Mouse (Mus musculus) midbrain, postnatal 0 days (tissue): ENCODE data around the gene Il7r. TPM values are rescaled to one million over a fixed set of nuclear protein-coding genes. Genes with fewer than 3 reads are reported as not detected.

Source experiments
- ATAC-seq: fragments of 200-750 bp; cut with Nextera tagmentation; 2 replicates; pipeline ENCODE4 v1.8.0; 2017; ENCODE audit warnings: moderate number of reproducible peaks, mild to moderate bottlenecking, moderate TSS enrichment, moderate library complexity; ENCODE audit not compliant: low FRiP score
- DNase-seq: peaks from one replicate; pipeline ENCODE4 v3.0.0-alpha.2; 2015; ENCODE audit warnings: low spot score
- H3K27ac ChIP-seq: fragments of 300-500 bp; sonication (generic); 2 replicates; pipeline ENCODE4 v1.5.1; 2014; ENCODE audit warnings: low read depth, mild to moderate bottlenecking, low read length, mixed read lengths
- H3K27me3 ChIP-seq: fragments of 300-500 bp; sonication (generic); 2 replicates; pipeline ENCODE4 v1.6.1; 2014; ENCODE audit warnings: low read length, control low read depth, mixed read lengths; ENCODE audit not compliant: insufficient read depth
- H3K36me3 ChIP-seq: fragments of 300-500 bp; sonication (generic); 2 replicates; pipeline ENCODE4 v1.6.1; 2014; ENCODE audit warnings: low read length, control low read depth, mixed read lengths; ENCODE audit not compliant: insufficient read depth
- H3K4me1 ChIP-seq: fragments of 300-500 bp; sonication (generic); 2 replicates; pipeline ENCODE4 v1.6.1; 2014; ENCODE audit warnings: mild to moderate bottlenecking, control low read depth, antibody characterized with exemption, low read length, mixed read lengths; ENCODE audit not compliant: insufficient read depth
- H3K4me2 ChIP-seq: fragments of 300-500 bp; sonication (generic); 2 replicates; pipeline ENCODE4 v1.6.1; 2014; ENCODE audit warnings: low read depth, mild to moderate bottlenecking, low read length, mixed read lengths; ENCODE audit not compliant: poor library complexity, severe bottlenecking
- H3K4me3 ChIP-seq: fragments of 300-500 bp; sonication (generic); 2 replicates; pipeline ENCODE4 v1.5.1; 2014; ENCODE audit warnings: low read depth, mild to moderate bottlenecking, low read length, moderate library complexity
- H3K9ac ChIP-seq: fragments of 300-500 bp; sonication (generic); replicated peaks from 2 replicates; pipeline ENCODE4 v1.6.1; 2014; ENCODE audit warnings: mild to moderate bottlenecking, low read length, moderate library complexity, mixed read lengths; ENCODE audit not compliant: poor library complexity, severe bottlenecking
- H3K9me3 ChIP-seq: fragments of 300-500 bp; sonication (generic); 2 replicates; pipeline ENCODE4 v1.6.1; 2016; ENCODE audit warnings: low read length, control low read depth
- CTCF ChIP-seq: IDR thresholded peaks from 2 replicates; pipeline ENCODE4 v1.5.1; 2016; ENCODE audit warnings: antibody characterized with exemption, mild to moderate bottlenecking
- WGBS: fragments of 180-500 bp; shearing (Covaris S2); extraction: QIAGEN DNeasy Blood & Tissue Kit; methylation state at CpG from one replicate; pipeline ENCODE4 v1.1.7; 2014; 5-methylcytosine and 5-hydroxymethylcytosine counted together
- polyA plus RNA-seq: library from polyadenylated mRNA; unstranded; fragments of >200 nt; fragmentation: Nextera tagmentation; extraction: Ambion mirVana; gene quantifications from 2 replicates; pipeline ENCODE4 v1.2.1, GENCODE M21; 2015
- total RNA-seq: library from RNA; depleted of rRNA; stranded (reverse); fragments of >200 nt; gene quantifications from 2 replicates; pipeline ENCODE4 v1.2.3, GENCODE M21; 2014

Il7r gene
- total and polyA plus RNA-seq, 2 experiments from 2014 or later = 0.11 TPM; not detected in 1

- H3K27me3 ChIP-seq = no peaks in the 10 kb centered on the region
- no peaks in the 10 kb centered on the region for H3K9me3 ChIP-seq
- H3K4me1 ChIP-seq = no peaks in the 10 kb centered on the region
- no peak overlapping the region for H3K4me3 ChIP-seq
- DNase-seq (no peak), ATAC-seq (no peak)
- H3K4me2 ChIP-seq = no peak overlapping the region
- no peaks in the 10 kb centered on the region for H3K36me3 ChIP-seq
- TF ChIP-seq CTCF = no peak
- H3K9ac ChIP-seq = no peak overlapping the region
- H3K27ac ChIP-seq = no peak overlapping the region
- 90% methylated on average over 3 of the region's 3 CpGs for WGBS
Measured at GRCm38 (mm10) chr15:9523059-9523458, 6.9 kb downstream of the Il7r start.

- WGBS = 77% methylated on average over 3 of the region's 3 CpGs
- DNase-seq (no peak), ATAC-seq (no peak)
- Histone ChIP-seq H3K4me1 (no peaks in the 10 kb centered on the region), H3K27me3 (no peaks in the 10 kb centered on the region), H3K27ac (no peak overlapping the region), H3K36me3 (no peaks in the 10 kb centered on the region), H3K9ac (no peak overlapping the region), H3K4me3 (no peak overlapping the region), H3K4me2 (no peak overlapping the region), H3K9me3 (no peaks in the 10 kb centered on the region)
- no peak for TF ChIP-seq CTCF
Measured at GRCm38 (mm10) chr15:9492077-9492476, 37.9 kb downstream of the Il7r start.

GRCm38 (mm10) chr15:9489417-9490118 lies 40.4 kb downstream of the Il7r start:
- Histone ChIP-seq H3K4me2 (no peak overlapping the region), H3K27me3 (no peaks in the 10 kb centered on the region), H3K9ac (no peak overlapping the region), H3K9me3 (no peaks in the 10 kb centered on the region), H3K36me3 (no peaks in the 10 kb centered on the region), H3K27ac (no peak overlapping the region), H3K4me3 (no peak overlapping the region), H3K4me1 (no peaks in the 10 kb centered on the region)
- ATAC-seq (no peak), DNase-seq (no peak)
- WGBS = 92% methylated on average over 2 of the region's 2 CpGs
- no peak for TF ChIP-seq CTCF

GRCm38 (mm10) chr15:9473188-9473587 lies 56.8 kb downstream of the Il7r start:
- H3K9me3 ChIP-seq = no peaks in the 10 kb centered on the region
- H3K9ac ChIP-seq = no peak overlapping the region
- no peak for TF ChIP-seq CTCF
- no peak overlapping the region for H3K4me3 ChIP-seq
- 77% methylated on average over 1 of the region's 1 CpGs for WGBS
- no peak overlapping the region for H3K4me2 ChIP-seq
- H3K36me3 ChIP-seq = no peaks in the 10 kb centered on the region
- ATAC-seq (no peak), DNase-seq (no peak)
- no peaks in the 10 kb centered on the region for H3K27me3 ChIP-seq
- H3K4me1 ChIP-seq = no peaks in the 10 kb centered on the region
- no peak overlapping the region for H3K27ac ChIP-seq

- DNase-seq = no peak
- Histone ChIP-seq H3K9ac (no peak overlapping the region), H3K4me1 (no peaks in the 10 kb centered on the region), H3K9me3 (no peaks in the 10 kb centered on the region), H3K4me3 (no peak overlapping the region), H3K4me2 (no peak overlapping the region), H3K27ac (no peak overlapping the region), H3K36me3 (no peaks in the 10 kb centered on the region), H3K27me3 (no peaks in the 10 kb centered on the region)
- no peak for ATAC-seq
- TF ChIP-seq CTCF = no peak
- WGBS = 64% methylated on average over 3 of the region's 3 CpGs
Measured at GRCm38 (mm10) chr15:9472618-9473017, 57.4 kb downstream of the Il7r start.

GRCm38 (mm10) chr15:9472167-9472566 lies 57.8 kb downstream of the Il7r start:
- no peaks in the 10 kb centered on the region for H3K4me1 ChIP-seq
- no peak for DNase-seq
- no peaks in the 10 kb centered on the region for H3K36me3 ChIP-seq
- WGBS = 67% methylated on average over 3 of the region's 3 CpGs
- H3K9ac ChIP-seq = no peak overlapping the region
- no peaks in the 10 kb centered on the region for H3K9me3 ChIP-seq
- no peak overlapping the region for H3K4me3 ChIP-seq
- ATAC-seq = no peak
- H3K4me2 ChIP-seq = no peak overlapping the region
- TF ChIP-seq CTCF = no peak
- no peaks in the 10 kb centered on the region for H3K27me3 ChIP-seq
- no peak overlapping the region for H3K27ac ChIP-seq
